Mouse (Mus musculus): ENCODE measurements at regions not wholly inside any gene's neighbourhood (a gene's known extent, or its start where the extent isn't known, plus 50 kb on each side); places are given as distances from the start of the nearest gene placed in this dataset.

DNA sequence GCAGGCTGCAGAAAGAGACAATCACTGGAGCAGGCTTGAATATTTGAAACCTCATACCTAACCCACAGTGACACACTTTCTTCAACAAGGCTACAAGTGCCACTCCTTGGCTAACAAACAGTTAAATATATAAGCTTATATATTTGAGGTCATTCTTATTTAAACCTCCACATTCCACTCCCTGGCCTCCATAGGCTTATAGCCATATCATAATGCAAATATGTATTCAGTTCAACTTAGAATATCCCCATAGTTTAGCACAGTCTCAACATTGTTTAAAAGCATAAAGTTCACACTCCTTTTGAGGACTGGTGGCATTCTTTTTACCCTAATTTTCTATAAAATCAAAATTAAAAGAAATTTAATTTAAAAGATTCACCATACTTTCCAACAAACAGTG lies 390.0 kb upstream of the Mef2c start:
- DNase-seq, result no peak

DNA sequence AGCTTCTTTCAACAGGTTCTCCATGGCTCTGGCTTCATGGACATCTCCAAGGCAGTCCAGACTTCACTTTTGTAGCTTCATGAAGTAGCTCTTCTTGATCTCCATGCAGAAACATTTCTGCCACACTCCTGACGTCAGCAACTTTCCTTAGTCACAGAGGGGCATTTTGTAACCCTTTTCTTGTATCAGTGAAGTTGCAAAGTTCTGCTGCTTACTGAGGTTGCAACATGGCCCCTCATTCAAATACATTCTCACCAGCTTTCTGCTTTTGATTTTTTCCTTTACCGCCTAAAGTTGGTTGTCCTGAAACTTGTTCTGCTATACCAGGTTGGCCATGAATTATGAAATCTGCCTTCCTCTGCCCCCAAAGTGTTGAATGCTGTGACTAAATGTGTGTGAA lies 389.4 kb upstream of the Mef2c start:
- no peak for DNase-seq

DNA sequence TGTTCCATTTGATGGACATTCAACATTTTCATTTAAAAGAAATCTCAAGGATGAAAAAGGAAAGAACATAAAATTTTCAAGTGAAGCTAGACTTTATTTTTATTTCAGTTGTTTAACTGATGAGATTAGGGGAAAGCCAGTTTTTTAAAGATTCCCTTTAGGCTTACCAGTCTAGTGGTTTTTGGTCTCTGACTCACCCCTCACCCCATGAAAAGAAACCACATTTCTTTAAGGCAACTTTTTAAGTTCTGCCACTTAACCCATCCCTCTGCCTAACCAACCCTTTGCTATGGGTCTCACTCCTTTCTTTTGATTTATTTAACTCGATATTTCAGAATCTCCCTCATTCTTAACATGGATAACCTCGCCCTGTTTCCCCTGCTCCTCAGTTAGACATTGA lies 388.1 kb upstream of the Mef2c start:
- DNase-seq, result no peak

DNA sequence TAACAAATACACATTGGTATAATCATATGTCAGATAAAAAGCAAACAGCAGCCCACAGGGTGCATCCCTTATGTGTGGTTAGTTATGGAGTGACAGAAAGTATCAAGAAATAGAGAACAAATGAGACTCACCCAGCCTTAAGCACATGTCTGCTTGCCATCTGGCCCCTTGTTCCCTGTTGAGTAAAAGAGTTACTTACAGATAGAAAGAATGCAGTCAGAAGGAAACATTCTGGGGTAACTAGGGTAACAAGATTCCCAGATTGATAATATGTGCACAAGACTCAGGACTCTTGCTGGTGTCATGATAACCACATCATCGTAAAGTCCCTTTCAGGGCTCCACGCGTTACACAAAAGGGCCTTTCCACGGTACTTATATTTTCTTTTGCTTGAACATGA lies 383.5 kb upstream of the Mef2c start:
- DNase-seq, result no peak

DNA sequence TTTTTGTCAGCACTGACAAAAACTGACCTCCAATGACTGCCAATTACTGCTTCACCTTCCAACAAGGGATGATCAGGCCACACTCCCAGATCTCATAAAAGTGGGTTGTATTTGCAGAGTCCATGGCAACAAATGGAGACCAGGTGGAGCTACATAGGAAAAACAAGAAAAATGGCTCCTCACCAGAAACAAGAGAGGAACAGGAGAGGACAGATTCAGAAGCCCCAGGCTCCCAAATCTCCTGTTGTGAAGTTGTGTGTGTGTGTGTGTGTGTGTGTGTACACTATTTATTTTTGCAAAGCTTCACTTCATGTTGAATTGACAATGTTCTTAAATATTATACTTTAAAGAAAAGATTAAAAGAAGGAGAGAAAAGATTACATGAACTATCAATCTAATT lies 380.2 kb upstream of the Mef2c start:
- DNase-seq, result no peak

DNA sequence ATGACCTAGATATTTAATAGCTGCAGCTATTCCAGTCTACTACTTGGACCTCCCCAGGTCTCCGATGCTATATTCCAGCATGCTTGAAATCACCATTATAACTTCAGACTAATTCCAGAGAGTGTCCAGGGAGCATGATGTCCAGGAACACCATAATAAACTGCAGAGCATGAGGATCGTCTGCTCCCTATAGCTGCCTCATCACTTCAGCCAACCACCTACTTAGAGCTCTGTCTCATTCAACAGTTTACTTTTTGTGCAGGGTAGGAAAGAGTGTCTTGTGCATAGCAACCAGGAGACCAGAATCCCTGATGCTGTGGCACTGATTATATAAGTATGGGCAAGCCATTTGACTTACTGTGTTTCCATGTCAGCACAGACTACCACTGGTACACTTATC lies 379.2 kb upstream of the Mef2c start:
- DNase-seq, result no peak

DNA sequence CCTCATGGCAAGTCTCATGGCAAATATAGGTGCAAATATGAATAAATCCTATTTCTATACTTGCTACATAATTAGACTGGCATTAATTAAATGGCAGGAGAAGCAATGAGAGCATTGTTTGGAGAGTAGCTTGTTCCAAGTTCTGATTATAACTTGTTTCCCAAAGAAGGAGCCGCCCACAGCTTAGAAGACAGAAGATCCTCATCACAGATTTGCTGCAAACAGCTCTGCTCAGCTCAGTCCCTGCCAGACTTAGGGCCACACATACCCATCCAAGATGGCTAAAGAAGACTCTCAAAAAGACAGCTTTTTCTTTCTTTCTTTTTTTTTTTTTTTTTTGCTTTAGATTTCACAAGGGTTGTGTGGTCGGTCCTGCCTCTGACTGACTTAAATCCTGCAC lies 377.4 kb upstream of the Mef2c start:
- DNase-seq, result no peak

DNA sequence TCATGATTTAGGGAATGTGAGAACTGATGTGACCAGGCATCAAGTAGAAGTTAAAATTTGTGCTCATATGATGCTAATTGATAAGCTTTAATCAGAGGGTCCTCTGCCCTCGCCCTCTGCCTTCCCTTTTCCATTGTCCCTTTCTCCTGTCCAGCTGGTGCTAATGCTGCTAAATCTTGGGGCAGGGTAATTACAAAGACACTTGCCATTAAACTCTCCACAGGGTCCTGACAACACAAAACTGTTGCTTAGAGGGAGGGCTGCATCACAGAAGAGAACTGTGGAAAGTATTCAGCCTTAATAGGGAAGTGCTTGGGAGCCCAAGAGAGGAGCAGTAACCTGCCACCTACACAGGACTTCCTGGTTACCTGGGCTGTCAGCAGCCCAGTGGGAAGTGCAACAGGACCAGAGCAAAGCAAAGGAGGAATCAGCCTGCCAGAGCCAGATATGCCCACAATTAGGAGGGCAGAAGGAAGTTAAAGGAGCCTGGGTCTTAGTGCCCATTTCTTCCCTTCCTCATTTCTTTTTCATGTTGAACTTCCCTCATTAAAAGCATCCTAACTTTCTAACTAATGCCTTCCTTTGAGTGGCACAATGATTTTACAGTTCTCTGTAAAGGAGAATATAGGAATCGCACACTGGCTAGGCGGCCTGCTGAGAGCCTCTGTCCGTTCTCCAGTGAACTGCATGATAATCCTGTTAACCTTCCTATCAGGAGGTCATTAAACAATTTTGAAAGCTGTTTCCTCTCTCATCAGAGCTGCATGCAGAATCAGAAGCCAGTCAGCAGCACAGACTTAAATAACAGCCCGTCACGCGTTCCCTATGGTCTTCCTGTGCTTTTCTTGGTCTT lies 372.5 kb upstream of the Mef2c start:
- no peak for DNase-seq

DNA sequence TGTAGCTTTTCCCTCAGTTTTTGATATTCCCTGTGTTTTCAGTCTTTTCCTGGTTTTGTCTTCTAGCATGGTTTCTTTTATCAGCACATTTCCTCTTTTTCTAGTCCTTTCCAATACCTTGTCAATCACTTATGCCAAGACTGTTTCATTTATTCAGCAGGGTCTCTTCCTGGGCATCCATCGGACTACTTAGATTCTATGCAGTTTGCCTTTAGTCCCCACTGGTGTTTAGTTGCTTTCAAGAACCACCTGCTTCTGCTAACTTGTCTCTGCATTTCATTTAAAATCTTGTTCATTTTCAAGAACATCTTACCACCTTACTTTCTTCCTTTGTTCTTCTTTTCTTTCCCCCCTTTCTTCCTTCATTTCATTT lies 371.9 kb upstream of the Mef2c start:
- no peak for DNase-seq

DNA sequence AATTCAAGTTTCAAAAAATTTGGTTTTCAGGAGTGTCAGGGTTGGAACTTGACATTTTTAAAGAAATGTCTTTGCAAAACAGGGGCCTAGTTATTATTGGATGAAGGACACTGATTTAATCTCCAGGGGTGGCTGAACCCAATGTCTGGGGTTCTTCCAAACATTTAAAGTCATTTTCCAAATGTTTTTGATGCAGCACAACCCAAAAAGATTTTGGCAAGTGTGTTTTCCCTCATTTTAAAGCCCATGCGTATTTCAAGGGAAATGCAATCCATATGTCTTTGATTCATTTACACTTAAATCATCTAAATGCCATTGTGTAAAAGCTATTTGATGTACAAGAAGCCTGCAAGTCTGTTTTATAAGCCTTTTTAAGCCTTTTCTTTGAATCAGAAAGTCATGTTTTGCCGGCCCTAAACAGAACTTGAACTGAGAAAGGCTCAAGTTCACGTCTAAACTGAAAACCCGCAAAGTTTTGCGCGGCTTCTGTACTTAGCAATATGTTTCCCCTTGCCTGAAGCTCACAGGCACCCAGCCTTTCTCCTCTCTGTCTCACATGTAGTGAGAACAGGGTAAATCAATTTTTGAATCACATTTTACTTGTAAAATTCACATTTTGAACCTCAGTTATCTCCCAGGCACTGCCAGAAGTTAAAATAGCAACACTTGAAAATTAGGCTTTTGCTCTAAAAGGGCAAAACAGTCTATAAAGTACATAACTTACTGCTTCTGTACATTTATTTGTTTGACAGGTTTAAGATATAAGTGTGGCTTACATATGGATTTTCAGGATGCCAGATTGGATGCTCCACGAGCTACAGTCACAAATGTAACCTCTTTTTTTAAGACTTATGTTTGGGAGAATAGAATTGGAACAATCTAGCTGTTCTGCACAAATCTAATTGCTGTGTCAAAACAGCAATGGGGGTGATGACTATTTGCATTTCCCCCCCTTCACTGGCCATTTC lies 370.9 kb upstream of the Mef2c start:
- DNase-seq, result no peak

DNA sequence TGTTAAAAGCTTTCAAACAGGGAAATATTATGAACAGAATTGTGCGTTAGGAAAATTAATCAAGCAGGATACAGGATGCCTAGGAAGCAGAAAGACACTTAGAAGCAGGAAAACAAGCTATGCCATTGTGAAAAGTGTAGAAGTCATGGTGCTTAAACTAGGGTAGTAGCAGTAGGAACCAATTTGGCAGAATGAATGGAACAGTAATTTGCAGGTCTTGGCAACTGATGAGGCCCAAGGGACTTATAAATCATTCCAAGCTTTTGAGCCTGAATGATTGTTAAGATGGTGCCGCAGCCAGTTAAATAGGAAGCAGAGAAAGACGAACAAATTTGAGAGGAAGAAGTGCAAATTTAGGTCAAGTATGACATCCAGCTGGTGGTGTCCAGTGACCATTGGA lies 360.5 kb upstream of the Mef2c start:
- DNase-seq, result no peak

DNA sequence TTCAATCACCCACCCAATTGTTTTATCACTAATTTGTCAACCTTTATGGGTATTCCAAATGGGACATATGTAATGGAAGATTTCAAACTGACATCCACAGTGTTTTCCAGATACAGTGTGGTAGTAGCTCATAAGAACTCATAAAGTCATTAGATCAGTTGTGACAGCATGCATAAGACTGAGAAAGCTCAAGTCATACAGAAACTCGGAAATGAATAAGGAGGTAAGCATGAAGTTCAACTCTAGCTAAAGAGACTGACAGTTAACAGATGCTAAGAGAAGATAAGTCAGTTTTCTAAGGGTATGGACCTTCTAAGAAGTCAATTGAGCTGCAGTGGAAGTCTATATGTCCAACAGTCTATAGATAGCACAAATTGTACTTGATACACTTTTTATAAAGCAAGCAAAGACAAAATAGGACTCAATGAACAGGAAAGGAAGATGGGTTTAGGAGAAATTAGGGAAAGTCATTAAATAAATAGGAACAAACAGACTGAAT lies 349.2 kb upstream of the Mef2c start:
- no peak for DNase-seq

DNA sequence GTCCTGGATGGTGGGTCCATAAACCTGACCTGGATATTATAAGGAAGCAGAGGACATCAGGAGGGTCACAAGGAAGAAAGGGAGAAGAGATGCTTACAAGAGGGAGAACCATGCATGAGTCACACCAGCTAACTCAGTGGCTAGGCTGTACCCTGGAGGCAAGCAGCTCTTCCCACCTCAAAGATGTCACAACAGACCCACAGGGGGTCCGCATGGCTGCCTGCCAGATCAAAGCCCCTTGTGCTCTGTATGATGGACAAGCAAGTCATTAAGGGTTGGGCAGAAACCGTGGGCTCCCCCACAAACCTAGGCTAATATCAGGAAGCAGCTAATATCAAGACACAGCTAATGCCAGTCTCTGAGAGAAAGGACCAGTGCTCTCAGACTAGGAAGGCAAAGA lies 343.9 kb upstream of the Mef2c start:
- no peak for DNase-seq

DNA sequence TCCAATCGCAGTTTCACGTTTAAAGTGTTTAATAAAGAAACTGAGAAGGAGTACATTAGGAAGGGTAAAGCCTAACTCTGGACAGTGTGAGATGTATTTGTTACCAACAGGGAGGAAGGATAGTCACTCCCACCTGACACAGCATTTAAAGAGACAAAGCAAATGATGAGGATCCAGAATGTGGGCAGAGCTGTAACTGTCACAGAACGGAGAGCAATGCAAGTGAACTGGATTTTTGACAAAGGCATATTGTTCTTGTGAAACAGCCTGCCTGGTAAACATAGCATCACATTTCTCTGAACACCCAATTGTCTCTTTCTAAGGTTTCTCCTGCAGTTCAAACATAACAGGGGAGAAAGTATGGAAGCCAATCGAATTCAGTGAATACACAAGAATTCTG lies 341.1 kb upstream of the Mef2c start:
- DNase-seq, result no peak

DNA sequence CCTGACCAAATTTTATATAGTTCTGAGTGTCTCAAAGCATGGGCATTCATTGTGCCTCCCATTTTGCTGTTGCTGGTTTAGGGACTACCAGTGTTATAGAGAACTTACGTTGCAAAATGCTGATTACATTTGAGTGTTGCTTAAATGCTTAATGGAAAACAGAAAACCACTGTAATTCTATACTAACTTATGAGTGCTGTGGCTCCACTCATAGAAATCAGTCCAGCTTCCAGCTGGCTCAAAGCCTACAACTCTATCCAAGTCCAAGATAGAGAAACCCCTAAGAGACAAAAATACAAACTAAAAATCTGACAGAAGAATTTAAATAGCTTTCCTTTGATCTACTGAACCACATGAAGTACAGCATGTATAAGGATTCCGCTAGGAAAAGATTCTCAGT lies 328.7 kb upstream of the Mef2c start:
- DNase-seq, result no peak

DNA sequence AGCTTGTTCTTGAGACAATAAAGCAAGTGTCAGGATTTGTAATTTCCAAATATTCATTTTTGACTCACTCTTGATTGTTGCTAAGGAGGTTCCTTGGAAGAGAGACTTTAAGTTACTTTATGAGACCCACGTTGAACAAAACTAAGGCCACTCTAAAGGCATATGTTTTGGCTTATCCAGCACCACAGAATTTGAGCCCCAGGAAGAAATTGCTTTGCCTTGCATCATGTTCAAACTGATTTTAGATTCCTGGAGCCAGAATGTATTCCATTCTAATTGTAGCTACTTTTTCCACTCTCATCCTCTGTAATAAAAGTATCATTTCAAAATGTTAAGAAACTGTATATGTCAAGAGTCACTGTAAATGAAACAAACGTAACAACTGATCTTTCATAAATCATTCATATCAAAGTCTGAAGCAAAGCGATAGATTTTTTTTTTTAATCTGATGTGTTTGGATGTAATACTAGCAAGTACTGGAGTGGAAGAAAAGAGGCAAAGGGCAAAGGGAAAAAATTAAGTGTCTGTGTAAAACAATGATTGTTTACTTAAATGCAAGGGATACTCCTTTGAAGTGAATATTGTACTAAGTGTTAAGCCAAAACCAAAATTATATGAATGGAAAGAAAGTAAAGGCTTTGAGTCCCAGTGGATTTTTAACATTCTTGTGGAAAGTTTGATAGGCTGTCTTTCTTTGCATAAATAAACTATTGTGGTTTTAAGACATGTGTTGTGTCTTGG lies 301.7 kb upstream of the Mef2c start:
- DNase-seq, result no peak

DNA sequence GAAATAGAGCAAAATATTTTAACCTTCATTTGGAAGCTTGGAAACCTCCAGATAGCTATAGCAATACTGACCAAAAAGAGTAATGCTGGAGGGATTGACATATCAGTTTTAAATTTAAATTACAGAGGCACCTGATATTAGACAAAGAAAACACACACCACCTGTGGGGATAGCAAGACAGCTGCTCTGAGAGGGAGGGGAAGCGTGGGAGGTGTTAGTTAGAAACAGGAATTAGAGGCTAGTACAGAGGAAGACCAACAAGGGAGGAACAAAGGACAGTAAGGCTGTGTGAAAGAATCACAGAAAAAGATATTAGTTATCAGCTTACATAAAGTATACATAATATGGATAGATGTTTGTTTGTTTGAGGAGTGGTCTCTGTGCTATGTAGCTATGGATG lies 297.2 kb upstream of the Mef2c start:
- DNase-seq, result no peak

DNA sequence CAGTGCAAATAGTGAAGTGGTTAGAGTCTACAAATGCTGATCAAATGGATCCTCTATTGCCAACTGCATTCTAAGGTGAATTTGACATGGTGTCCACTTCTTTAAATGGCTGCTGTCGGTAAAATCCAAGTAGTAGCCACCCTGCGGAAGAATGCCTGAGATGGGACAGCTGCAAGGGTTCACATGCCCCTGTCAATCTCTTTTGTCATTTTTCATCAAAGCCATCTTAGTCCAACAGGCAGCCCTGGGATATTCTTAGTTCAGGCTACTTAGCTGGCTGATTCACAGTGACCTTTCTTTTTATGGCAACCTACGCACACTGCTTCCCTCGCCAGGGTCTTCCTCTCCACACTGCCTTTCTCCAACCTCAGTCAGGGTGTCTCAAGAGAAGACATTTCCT lies 296.3 kb upstream of the Mef2c start:
- DNase-seq, result no peak

DNA sequence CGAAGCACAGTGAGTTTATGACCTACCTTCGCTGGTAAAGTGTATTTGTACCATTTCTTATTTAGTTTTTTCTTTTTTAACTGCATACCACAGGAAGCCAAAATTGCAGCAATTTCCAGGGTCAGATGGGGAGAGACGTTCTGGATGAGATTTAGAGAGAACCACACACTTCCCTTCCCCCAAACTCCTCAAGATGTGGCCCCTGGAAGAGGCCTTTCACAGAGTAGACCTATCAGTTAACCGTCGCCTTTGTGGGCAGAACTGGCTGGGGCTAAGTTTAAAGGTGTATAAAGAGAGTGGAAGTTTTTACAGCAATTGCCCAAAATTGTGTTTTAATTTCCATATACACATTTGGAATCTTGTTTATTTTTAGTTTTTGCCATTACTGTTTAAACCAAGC lies 295.7 kb upstream of the Mef2c start:
- no peak for DNase-seq

DNA sequence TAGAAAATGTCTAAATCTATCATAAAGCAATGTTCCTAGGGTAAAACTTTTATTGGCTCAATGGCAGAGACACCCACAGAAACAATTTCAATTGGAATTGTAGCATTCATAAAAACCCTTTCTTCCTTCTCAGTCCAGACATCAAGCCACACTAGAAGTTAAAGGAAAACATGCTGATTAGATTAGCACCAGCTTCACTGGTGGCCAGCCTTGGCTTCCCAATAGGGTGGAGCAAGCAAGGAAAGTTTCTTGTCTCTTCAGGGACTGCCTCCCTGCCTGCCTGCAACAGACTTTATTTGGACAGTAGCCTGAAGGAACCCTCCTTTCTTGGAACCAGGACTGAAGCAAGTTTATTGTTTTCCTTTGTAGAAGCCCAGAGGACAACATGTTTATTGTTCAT lies 289.0 kb upstream of the Mef2c start:
- no peak for DNase-seq

DNA sequence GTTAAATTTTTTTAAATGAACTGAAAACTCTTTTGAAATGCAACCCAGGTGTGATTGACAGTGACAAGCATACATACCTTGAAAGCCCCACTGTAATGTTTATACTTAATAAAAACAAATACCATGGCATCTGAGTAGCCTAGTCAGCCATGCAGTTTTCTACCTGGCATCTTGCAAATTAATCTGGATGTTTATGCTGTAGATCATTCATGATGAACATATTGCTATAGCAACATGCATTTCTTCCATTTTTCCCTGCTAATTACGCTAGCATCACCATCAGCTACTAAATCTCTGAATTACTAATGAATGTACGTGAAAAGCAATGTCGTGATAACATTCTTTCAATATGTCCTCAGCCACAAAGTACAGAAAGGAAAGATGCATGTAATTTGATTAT lies 287.4 kb upstream of the Mef2c start:
- no peak for DNase-seq

DNA sequence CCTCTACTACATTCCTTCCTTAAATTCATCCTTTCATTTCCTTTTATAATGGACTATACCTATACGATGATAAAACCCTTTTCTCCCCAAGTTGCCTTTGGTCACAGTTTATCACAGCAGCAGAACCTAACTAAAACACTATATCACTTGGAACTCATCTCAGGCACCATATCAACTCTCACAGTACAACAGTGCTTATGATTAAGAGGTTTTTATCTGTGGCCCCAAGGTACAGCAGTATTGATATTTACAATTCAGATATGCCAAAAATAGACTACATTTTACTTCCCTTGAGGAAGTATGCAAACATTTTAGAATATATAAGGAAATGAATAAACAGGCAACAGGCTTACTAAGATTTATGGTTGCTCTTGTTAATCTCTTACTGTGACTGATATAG lies 251.4 kb upstream of the Mef2c start:
- DNase-seq, result no peak

DNA sequence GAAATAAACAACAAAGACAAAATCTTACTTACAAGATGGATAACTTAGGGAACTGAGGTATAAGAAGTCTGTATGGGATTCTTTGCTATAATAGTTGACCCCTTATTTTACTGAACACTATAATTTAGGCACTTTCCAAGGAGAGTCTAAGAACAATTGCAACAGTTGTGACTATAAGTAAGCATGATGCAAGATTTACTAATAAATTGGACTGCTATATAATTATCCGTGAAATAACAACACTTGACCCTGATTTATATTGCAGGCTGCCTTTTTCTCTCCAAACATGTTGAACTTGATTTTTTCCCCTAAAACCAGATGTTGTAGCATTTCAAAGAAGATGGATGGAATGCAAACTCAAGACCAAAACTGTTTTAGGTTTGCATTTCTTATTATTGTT lies 237.2 kb upstream of the Mef2c start:
- DNase-seq, result no peak
